Mouse (Mus musculus): ENCODE results near the gene Far2.

DNA sequence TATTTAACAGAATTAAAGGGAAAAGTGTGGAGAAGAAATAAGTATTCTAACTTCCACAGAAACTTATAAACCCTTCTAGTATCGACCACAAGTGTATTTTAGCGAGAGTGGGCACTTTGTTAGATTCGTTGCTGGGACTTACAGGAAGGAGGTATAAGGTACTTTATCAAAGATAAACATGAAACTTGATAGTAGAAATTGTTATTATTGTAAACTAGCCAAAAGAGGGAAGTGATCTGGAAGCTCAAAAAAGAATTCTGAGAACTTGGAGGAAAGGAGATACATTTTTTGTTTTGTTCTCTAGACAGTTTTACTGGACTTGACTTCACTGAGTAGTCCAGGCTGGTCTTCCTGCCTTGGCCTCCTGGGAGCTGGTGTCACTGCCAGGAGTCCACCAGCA is 125.8 kb downstream of the Far2 start:
- TF ChIP-seq CTCF (IDR thresholded peaks at IDR 0.05; ENCODE audit: low read depth) (no peak), EP300 (IDR thresholded peaks at IDR 0.05; ENCODE audit: low read depth) (no peak)
